Mouse (Mus musculus) olfactory bulb, adult 2 months (tissue): ENCODE measurements around the gene Prcd.

ENCODE experiments used
- CTCF ChIP-seq: fragments of 200-500 bp; IDR thresholded peaks from 2 replicates; pipeline ENCODE4 v1.5.1; 2012; ENCODE audit warnings: low read depth, mild to moderate bottlenecking, low read length, moderate library complexity; ENCODE audit not compliant: insufficient read depth
- POLR2A ChIP-seq: fragments of 200-500 bp; IDR thresholded peaks from 2 replicates; pipeline ENCODE4 v1.6.1; 2012; ENCODE audit warnings: mild to moderate bottlenecking, low read depth, low read length, moderate library complexity; ENCODE audit not compliant: insufficient read depth

DNA sequence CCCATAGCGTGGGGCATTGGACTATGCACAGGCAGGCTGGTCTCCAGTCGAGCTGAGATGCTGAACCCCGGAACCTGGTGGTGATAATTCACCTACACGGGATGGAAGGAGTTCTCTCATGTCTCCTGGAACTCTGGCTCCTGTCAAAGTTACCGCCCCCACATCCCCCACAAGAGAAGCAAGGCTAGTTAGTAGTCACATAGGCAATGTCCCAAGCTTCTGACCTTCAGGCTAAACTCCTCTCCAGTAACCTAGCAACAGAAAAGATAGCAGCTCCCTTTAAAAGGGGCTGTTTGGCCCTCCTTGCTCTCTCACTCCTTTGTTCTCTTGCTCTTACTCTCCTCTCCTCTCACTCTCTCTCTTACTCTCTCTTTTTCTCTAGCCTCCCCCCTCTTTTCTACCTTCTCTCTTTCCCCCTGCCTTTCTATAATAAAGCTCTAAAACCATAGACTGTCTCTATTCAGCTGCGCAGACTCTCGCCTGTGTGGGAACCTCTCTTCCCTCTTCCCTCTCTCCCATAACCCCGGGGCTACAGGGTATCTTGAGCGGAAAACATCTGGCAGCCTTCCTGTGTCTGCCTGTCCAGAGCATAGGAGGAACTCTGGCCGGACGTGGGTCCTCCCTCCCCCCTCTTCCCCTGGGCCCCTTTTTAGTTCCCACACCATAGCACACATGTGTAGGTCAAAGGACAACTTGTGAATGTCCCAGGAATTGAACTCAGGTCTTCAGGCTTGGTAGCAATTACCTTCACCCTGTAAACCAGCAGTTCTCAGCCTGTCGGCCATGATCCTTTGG, 23.0 kb upstream of the Prcd start:
- no peak for TF ChIP-seq POLR2A
- no peak for TF ChIP-seq CTCF
